Mouse (Mus musculus) heart, embryonic 14.5 days (tissue): ENCODE results near the gene Ppp3cb. TPM values are rescaled to one million over a fixed set of nuclear protein-coding genes. Genes with fewer than 3 reads are reported as not detected.
"Not testable (repeated sequence)": the region's sequence is repeated elsewhere in the genome, so short reads cannot be mapped to it uniquely, and the experiment has no call there.

Source experiments
- ATAC-seq: fragments of 200-750 bp; cut with Nextera tagmentation; 2 replicates; pipeline ENCODE4 v1.8.0; 2017; ENCODE audit warnings: low read depth, moderate TSS enrichment; ENCODE audit not compliant: insufficient number of reproducible peaks, insufficient read depth, low FRiP score
- H3K27ac ChIP-seq, 2 experiments: fragments of 200-500 bp in 1 of 2; fragments of 300-500 bp in 1 of 2; sonication (generic) in 1 of 2; replicated peaks in 1 of 2; 2 replicates each; pipeline ENCODE4 v1.5.1; 2012 to 2014; ENCODE audit warnings: low read depth in 2 of 2, low read length in 2 of 2, control low read depth in 1 of 2, mild to moderate bottlenecking in 1 of 2, mixed read lengths in 1 of 2; ENCODE audit not compliant: control insufficient read depth in 1 of 2, insufficient read depth in 1 of 2
- H3K27me3 ChIP-seq: fragments of 300-500 bp; sonication (generic); 2 replicates; pipeline ENCODE4 v1.6.1; 2014; ENCODE audit warnings: mild to moderate bottlenecking, low read length, control low read depth; ENCODE audit not compliant: control insufficient read depth, insufficient read depth
- H3K36me3 ChIP-seq: fragments of 300-500 bp; sonication (generic); 2 replicates; pipeline ENCODE4 v1.6.1; 2014; ENCODE audit warnings: mild to moderate bottlenecking, control low read depth, low read length, mixed read lengths; ENCODE audit not compliant: control insufficient read depth, insufficient read depth
- H3K4me1 ChIP-seq, 2 experiments: fragments of 200-500 bp in 1 of 2; fragments of 300-500 bp in 1 of 2; sonication (generic) in 1 of 2; 2 replicates each; pipeline ENCODE4 v1.6.1; 2012 to 2014; ENCODE audit warnings: low read length in 2 of 2, control low read depth in 1 of 2, mixed read lengths in 1 of 2; ENCODE audit not compliant: control insufficient read depth in 2 of 2, insufficient read depth in 2 of 2
- H3K4me2 ChIP-seq: fragments of 300-500 bp; sonication (generic); 2 replicates; pipeline ENCODE4 v1.6.1; 2014; ENCODE audit warnings: mild to moderate bottlenecking, low read length
- H3K4me3 ChIP-seq, 2 experiments: fragments of 200-500 bp in 1 of 2; fragments of 300-500 bp in 1 of 2; sonication (generic) in 1 of 2; 2 replicates each; pipeline ENCODE4 v1.5.1; 2012 to 2014; ENCODE audit warnings: low read length in 2 of 2, mild to moderate bottlenecking in 2 of 2, control low read depth in 1 of 2, low read depth in 1 of 2, moderate library complexity in 1 of 2; ENCODE audit not compliant: control insufficient read depth in 1 of 2, insufficient read depth in 1 of 2
- H3K9ac ChIP-seq: fragments of 300-500 bp; sonication (generic); 2 replicates; pipeline ENCODE4 v1.6.1; 2014; ENCODE audit warnings: mild to moderate bottlenecking, low read length
- H3K9me3 ChIP-seq: fragments of 300-500 bp; sonication (generic); 2 replicates; pipeline ENCODE4 v1.6.1; 2016; ENCODE audit warnings: low read length, control low read depth; ENCODE audit not compliant: control insufficient read depth
- WGBS: fragments of 180-500 bp; shearing (Covaris S2); extraction: QIAGEN DNeasy Blood & Tissue Kit; methylation state at CpG from one replicate; pipeline ENCODE4 v1.1.7; 2014; 5-methylcytosine and 5-hydroxymethylcytosine counted together
- polyA plus RNA-seq: library from polyadenylated mRNA; unstranded; fragments of >200 nt; fragmentation: Nextera tagmentation; extraction: Ambion mirVana; gene quantifications from 2 replicates; pipeline ENCODE4 v1.2.1, GENCODE M21; 2014

The Ppp3cb gene
- polyA plus RNA-seq = 44.2 and 46.2 TPM in 2 replicates

DNA sequence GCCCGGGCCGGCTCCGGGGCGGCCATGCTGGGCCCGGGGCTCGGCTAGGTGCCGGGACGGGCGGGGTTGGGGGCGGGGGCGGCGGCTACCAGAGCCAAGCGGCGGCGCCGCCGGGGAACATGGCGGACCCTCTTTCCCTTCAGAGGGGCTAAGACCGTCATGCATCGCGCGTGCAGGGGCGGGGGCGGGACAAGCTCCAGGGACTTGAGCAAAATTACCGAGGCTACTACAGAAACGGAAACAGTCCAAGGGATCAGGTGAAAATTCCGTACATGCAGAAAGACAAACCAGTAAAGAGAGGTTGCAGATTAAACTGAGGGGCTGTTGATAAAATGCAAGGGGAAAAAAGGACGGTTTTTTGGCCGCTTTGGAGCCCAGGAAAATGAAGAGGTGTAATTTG is at the start of gene Ppp3cb:
Gene Ppp3cb (minus strand): TSS at position 159 of the 400 bp plus-strand sequence.
- WGBS = under 1% methylated on average over 29 of the region's 29 CpGs

GRCm38 (mm10) chr14:20595781-20596180 is 49.4 kb upstream of the Ppp3cb start:
- Histone ChIP-seq H3K27ac (no peak overlapping the region), H3K9ac (no peak overlapping the region), H3K4me2 (no peak overlapping the region), H3K27me3 (no peaks in the 10 kb centered on the region), H3K4me1 (peaks cover 0 to 17% of the 10 kb centered on the region in 2 experiments; a peak in 1 of 4 replicates), H3K9me3 (no peaks in the 10 kb centered on the region), H3K36me3 (0 out of 2 replicates have a peak, but pooled peaks cover 2% of the 10 kb centered on the region), H3K4me3 (no peak overlapping the region)
- no peak for ATAC-seq
- 52% methylated on average over 3 of the region's 3 CpGs for WGBS

More for the DNA sequence above, at the start of gene Ppp3cb:
- peaks cover 37% of the 10 kb centered on the region for H3K36me3 ChIP-seq
- no peaks in the 10 kb centered on the region for H3K9me3 ChIP-seq
- H3K27ac ChIP-seq = peak within 1 kb of the TSS; percentile 92 to 99
- H3K27me3 ChIP-seq = no peaks in the 10 kb centered on the region
- H3K4me1 ChIP-seq = peaks cover 0 to 19% of the 10 kb centered on the region in 2 experiments; a peak in 2 of 4 replicates
- peak; percentile 86 for ATAC-seq
- H3K9ac ChIP-seq = peak within 1 kb of the TSS; percentile 79
- H3K4me3 ChIP-seq = peak within 1 kb of the TSS; percentile 66 to 70
- H3K4me2 ChIP-seq = peak within 1 kb of the TSS; percentile 72

DNA sequence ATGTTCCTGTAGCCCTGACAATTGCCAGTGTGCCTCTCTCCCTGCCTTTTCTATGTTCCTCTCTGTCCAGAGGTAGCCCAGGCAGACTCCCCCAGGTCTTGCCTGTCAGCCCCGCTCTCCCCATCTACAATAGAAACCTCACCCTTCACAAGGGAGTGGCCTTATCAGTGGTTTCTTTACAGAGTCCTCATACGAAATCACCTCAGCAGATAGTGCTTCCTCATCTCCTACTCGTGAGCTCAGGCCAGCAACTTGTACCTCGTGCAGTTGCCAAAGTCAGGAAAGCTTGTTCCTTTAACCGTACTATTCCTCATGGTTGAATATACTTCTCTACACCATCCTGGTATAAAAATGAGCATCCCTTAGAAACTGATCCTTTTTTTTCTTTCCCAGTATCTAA is 41.1 kb upstream of the Ppp3cb start:
- no peak overlapping the region for H3K4me3 ChIP-seq
- no peak overlapping the region for H3K9ac ChIP-seq
- no peaks in the 10 kb centered on the region for H3K27me3 ChIP-seq
- no peaks in the 10 kb centered on the region for H3K4me1 ChIP-seq
- H3K4me2 ChIP-seq = no peak overlapping the region
- no peak for ATAC-seq
- whole genome bisulfite sequencing = 45% methylated on average over 5 of the region's 5 CpGs
- H3K36me3 ChIP-seq = peaks cover 28% of the 10 kb centered on the region
- no peak overlapping the region for H3K27ac ChIP-seq
- no peaks in the 10 kb centered on the region for H3K9me3 ChIP-seq

DNA sequence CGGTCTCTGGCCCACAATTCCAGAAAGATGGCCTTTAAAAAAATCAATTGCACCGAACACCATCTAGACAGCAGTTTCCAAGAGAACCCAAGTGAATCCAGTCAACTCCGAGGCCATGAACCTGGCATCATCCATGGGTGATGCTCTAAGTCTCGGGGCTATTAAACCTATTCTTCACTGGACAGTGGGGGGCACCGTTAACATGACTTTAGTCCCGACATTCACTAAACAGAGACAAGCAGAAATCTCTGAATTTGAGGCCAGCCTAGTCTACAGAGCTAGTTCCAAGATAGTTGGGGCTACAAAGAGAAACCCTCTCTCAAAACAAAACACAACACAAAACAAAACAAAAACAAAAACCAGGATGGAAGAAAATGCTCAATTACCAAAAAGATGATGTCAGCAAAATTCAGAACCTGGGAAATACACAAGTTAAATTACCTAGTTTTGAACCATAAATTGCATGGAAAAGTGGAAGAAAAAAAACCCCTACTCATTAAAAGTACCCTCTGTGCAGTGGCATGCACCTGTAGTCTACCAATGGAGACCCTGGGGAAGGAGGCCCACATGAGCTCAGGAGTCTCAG is 32.5 kb upstream of the Ppp3cb start:
- no peak for ATAC-seq
- H3K9ac ChIP-seq = no peak overlapping the region
- H3K4me1 ChIP-seq = peaks cover 0 to 2% of the 10 kb centered on the region in 2 experiments; a peak in 2 of 4 replicates
- H3K27me3 ChIP-seq = no peaks in the 10 kb centered on the region
- peaks cover 51% of the 10 kb centered on the region for H3K36me3 ChIP-seq
- 69% methylated on average over 6 of the region's 6 CpGs for WGBS
- H3K4me3 ChIP-seq = no peak overlapping the region
- no peak overlapping the region for H3K27ac ChIP-seq
- no peak overlapping the region for H3K4me2 ChIP-seq
- H3K9me3 ChIP-seq = no peaks in the 10 kb centered on the region

DNA sequence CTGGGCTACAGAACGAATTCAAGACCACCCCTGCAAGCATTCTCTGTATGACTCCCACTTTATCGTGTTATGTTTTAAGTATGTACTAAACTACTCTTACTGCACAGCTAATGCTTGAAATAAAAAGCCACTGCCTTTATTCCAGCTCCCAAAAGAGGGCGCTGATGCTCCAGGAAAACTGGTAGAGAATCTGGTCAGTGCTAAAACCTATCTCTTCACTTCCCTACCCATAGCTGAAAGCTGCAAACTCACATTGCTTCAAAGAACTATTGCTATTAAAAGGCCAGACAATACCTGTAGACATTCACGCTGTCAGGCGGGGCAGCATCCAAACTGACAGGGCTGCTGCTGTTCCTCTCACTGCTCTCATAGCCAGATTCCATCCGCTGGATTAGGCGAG is 29.8 kb upstream of the Ppp3cb start:
- peaks cover 0 to 2% of the 10 kb centered on the region in 2 experiments; a peak in 2 of 4 replicates for H3K4me1 ChIP-seq
- peaks cover 47% of the 10 kb centered on the region for H3K36me3 ChIP-seq
- H3K27me3 ChIP-seq = no peaks in the 10 kb centered on the region
- no peak overlapping the region for H3K4me2 ChIP-seq
- H3K9me3 ChIP-seq = no peaks in the 10 kb centered on the region
- H3K27ac ChIP-seq = peak overlapping the region; percentile 76 to 93
- no peak overlapping the region for H3K9ac ChIP-seq
- WGBS = 42% methylated on average over 7 of the region's 7 CpGs
- ATAC-seq = no peak
- no peak overlapping the region for H3K4me3 ChIP-seq

GRCm38 (mm10) chr14:20573196-20573595 is 26.8 kb upstream of the Ppp3cb start:
- WGBS = 90% methylated on average over 3 of the region's 3 CpGs
- ATAC-seq, H3K27me3 ChIP-seq, H3K4me2 ChIP-seq, H3K4me1 ChIP-seq, H3K4me3 ChIP-seq, H3K9ac ChIP-seq, H3K9me3 ChIP-seq, H3K27ac ChIP-seq: not testable (repeated sequence)
- H3K36me3 ChIP-seq = peaks cover 66% of the 10 kb centered on the region

- ATAC-seq = no peak
Measured at GRCm38 (mm10) chr14:20565256-20566021, 19.1 kb upstream of the Ppp3cb start.

More at GRCm38 (mm10) chr14:20565256-20566021, 19.1 kb upstream of the Ppp3cb start:
- H3K9ac ChIP-seq = no peak overlapping the region
- H3K4me3 ChIP-seq = no peak overlapping the region
- H3K36me3 ChIP-seq = peaks cover 81% of the 10 kb centered on the region
- H3K27me3 ChIP-seq = no peaks in the 10 kb centered on the region
- no peak overlapping the region for H3K4me2 ChIP-seq
- no peaks in the 10 kb centered on the region for H3K9me3 ChIP-seq
- no peak overlapping the region for H3K27ac ChIP-seq
- H3K4me1 ChIP-seq = no peaks in the 10 kb centered on the region
- WGBS = 86% methylated on average over 9 of the region's 9 CpGs
